Mouse (Mus musculus): ENCODE data around the gene Obsl1.

The Obsl1 gene

DNA sequence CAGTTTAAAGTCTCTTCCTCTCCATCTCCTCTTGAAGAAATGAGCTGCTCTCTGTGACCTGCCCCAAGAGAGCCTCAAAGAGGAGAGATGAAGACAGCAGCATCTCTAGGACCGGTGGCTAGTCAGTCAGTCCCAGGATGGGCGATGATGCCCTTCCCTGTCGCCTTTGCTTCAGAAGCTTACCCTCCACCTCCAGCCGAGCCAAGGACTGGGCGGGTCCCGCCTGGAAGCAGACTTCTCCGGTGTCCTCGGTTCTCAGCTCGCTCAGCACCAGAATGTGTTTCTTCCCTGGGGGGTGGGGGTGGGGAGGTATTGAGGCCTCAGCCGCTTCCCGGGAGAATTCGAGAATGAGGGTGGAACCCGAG lies 19.2 kb downstream of the Obsl1 start:
- no peak for DNase-seq (ENCODE audit: low spot score)

DNA sequence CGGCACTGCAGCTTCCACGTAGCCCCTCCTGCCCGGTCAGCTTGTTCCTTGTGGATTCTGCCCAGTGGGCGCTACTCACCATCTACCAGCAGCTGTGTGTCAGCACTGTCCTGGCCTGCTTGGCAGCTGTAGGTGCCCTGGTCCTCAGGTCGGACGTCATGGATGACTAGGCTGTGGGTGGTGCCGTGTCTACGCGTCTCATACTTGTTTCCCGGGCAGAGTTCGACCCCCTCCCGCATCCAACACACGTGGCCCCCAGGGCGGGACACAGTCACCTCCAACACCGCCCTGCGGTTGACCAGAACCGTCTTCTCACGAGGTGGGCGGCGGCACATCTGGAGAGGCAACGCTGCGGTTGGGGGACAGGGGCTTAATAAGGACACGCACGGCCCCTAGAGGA lies 19.7 kb downstream of the Obsl1 start:
- DNase-seq (ENCODE audit: low spot score): no peak

DNA sequence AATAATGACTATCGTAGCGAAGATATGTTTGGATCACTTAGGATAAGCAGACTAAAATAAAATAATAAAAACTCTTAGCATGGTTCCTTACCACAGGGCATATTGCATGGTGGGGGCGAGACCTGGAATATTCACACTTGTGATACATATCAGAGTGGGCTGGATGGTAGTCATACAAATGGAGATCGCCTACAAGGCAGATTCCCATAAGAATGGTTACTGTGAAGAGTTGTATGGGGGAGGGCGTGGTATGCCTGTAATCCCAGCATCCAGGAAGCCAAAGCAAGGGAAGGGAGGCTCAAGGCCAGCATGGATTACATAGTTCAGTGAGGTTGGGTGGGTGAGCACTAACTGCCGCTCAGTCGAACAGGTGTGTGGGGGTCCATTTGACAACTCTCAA lies 25.5 kb downstream of the Obsl1 start:
- DNase-seq (ENCODE audit: low spot score): no peak

DNA sequence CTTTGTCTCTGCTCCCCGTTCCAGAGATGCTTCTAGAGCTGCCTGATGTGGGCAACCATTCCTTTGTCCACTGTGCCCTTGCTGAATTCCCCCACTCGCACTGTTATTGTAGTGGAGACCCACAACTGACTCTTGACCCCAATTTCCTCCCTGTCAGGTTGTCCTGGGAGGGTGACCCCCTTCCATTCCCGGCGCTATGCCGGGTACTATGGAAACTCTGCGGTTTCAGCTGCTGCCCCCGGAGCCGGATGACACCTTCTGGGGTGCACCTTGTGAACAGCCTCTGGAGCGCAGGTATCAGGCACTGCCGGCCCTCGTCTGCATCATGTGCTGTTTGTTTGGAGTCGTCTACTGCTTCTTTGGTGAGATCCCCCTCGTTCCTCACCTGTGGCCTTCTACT lies 26.2 kb downstream of the Obsl1 start:
- DNase-seq (ENCODE audit: low spot score): no peak

DNA sequence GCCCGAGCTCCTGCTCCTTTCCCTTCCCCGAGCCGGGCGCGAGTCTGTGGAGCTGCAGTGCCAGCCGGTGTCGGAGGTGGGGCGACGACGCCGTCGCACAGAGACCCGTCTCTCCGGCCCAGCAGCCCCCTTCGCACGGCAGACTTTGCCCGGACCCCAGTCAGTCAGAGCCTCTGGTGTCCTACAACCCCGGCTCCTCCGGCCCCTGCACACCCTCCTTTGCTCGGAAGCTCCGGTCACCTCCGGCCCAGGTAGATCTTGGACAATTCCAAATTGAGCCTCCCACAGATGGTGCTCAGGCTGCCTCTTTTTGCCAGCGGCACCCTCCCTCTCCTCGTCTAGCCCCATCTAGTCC lies 26.6 kb downstream of the Obsl1 start:
- DNase-seq (ENCODE audit: low spot score): no peak

GRCm38 (mm10) chr1:75478916-75479634 lies 27.2 kb downstream of the Obsl1 start, which contains the start of the genes Chpf and Tmem198:
Chpf (minus strand) TSS chr1:75479307.
Tmem198 (plus strand) TSS chr1:75479532.
- peak; percentile 98 for DNase-seq (ENCODE audit: low spot score)

DNA sequence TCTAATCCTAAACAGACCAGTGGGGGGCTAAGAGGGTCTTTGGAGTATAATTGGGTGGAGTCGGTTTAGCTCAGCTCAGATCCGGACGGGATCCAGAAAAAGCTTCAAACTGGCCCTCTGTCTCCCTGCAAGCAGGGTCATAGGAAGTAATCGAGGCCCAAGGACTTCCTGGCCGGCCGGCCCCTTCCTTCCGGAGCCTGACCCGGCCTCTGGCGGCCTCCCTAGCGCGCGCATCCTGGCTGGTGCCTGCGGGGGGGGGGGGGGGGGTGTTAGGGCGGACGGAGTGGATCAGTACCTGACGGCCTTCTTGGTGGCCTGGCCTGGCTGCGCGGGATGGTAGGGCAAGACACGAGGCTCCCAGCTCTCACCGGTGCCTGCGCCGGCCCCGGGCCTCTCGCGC lies 27.8 kb downstream of the Obsl1 start:
- peak; percentile 55 for DNase-seq (ENCODE audit: low spot score)

GRCm38 (mm10) chr1:75477966-75478290 lies 28.3 kb downstream of the Obsl1 start:
- peak; percentile 16 for DNase-seq (ENCODE audit: low spot score)

GRCm38 (mm10) chr1:75477264-75477965 lies 28.8 kb downstream of the Obsl1 start:
- peak; percentile 59 for DNase-seq (ENCODE audit: low spot score)

DNA sequence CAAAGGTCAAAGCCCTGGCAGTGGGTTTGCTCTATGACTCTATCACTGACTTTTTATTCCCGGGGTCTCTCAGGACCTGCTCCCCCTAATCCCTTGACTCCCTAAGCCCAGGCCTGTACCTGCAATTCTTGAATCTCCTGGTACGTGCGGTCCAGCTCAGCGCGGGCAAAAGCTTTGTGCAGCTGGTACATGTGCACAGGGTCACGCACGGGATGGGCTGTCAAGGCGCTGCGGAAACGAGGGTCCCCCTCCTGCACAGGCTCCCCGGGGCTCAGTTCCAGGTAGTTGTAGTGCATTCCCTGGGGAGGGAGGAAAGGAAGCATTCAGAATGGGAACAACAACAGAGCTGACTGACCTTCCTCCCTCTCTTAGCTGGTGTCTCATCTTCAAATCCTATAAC lies 29.8 kb downstream of the Obsl1 start:
- DNase-seq (ENCODE audit: low spot score): no peak

- DNase-seq (ENCODE audit: low spot score): no peak
Observed at GRCm38 (mm10) chr1:75469287-75469825, 36.9 kb downstream of the Obsl1 start.

GRCm38 (mm10) chr1:75467215-75467927 lies 38.9 kb downstream of the Obsl1 start:
- peak; percentile 91 for DNase-seq (ENCODE audit: low spot score)

- no peak for DNase-seq (ENCODE audit: low spot score)
Observed at GRCm38 (mm10) chr1:75463652-75464204, 42.5 kb downstream of the Obsl1 start.

DNA sequence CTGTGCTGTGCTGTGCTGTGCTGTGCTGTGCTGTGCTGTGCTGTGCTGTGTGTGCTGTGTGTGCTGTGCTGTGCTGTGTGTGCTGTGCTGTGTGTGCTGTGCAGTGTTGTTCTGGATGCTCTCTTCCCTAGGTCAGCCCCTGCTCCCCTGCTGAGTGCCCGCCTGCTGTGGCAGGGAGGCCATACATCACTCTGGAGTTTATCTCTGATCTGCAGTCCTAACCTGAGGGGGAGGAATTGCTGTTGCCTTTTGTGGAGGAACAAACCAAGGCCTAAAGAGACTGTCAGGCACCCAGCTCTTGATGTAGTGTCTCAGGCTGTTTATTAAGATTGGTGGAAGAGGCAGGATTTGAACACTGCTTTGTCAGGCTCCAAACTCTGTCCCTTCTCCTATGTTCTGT lies 43.6 kb downstream of the Obsl1 start:
- DNase-seq (ENCODE audit: low spot score): no peak

DNA sequence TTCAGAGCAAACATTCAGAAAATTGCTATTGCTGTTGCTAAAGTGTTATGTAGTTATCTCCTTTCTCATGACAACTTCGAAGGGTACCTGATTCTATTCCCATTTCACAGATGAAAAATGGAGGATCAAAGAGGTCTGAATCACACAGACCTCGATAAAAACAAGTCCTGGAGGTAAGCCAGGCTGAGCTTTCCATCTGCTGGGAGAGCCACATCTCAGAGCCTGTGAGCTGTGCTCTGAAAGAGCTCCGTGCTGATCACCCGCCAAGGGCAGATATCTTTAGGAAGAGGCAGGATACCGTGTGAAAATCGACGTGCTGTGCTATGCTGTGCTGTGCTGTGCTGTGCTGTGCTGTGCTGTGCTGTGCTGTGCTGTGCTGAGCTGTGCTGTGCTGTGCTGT lies 46.0 kb downstream of the Obsl1 start:
- no peak for DNase-seq (ENCODE audit: low spot score)

- DNase-seq (ENCODE audit: low spot score): no peak
Observed at GRCm38 (mm10) chr1:75458789-75459684, 47.2 kb downstream of the Obsl1 start.

DNA sequence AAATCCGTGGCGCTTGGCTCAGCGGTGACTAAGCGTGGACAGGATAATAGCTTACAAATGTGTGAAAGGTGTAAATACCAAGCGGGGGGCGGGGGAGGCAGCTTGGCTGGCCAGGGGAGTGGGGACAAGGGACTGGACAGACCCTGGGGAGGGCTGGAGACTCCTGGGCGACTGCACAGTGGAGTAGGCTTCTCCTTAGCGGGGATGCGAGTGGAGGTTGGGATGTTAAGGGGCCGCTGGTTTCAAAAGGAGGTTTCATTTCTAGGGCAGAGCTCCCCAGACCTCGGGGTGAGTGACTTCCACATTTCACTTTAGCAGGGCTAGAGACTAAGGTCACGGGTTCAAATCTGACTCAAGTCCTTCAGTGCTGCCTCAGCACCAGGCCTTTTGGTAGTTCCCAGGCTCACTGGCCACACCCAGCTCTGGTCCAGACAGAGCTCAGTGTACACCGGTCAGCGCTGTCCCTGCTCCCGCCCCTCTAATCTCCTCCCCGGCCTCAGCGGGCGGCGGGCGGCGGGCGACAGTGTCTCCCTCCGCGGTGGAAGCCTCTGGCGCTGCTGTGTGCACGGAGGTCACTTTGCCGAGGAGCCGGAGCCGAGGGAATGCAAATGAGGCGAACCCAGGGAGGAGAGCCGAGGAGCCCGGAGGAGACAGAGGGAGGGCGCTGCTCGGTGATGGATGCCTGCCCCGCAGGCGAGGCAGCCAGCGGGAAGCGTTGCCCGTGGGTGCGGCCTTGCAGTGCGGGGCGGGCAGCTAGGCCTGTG lies 48.0 kb downstream of the Obsl1 start:
- no peak for DNase-seq (ENCODE audit: low spot score)

DNA sequence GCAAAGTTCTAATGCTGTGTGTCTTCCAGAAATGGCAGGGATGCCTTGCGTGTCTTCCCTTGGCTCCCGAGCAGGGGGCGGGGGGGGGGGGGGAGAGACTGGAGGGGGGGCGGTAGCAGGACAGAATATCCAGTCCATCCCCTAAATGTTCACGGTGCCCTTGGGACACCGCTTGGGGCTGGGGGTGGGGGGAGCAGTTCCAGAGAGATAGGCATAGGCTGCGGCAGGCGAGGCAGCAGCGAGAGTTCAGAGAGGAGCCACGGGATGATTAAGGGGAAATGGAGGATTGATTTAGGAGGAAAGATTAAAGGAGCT lies 48.6 kb downstream of the Obsl1 start:
- no peak for DNase-seq (ENCODE audit: low spot score)

DNA sequence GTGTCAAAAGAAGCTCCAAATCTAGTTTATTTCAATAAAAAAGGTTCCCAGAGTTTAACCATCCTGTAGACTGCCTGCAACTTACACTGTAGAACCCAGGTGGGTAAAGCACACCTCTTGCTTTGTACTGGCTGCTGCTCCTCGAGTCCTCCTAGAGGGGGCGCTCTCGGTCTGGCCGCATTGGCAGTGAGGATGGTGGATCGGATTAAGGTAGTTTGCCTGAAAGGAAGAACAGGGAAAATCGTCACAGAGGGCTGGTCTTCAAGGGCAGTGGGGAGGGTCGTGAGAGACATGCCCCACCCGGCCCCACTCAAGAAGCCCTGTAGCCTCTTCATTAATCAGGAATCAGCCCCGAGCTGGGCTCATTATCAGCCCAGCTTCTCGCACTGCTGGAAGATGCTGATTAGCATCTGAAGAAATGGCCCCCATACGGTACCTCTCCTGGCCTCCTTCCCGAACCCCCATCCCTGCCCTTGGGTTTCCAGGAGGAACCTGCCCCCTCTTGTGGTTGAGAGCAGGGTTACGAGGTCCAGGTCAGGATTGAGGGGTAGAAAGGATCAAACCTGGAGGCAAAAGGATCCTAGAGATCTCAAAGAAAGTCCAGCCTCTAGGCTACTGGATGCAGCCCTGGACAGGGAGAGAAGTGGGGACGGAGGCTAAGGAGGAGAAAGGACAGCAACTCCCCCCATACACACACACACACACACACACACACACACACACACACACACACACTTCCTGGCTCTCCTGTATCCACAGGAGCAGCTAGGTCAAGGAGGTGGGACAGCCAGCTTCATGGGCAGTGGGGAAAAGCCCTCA lies 49.3 kb downstream of the Obsl1 start:
- DNase-seq (ENCODE audit: low spot score): no peak

GRCm38 (mm10) chr1:75455948-75456347 lies 50.3 kb downstream of the Obsl1 start:
- DNase-seq (ENCODE audit: low spot score): no peak
